Mouse (Mus musculus) erythroblast, embryonic 14.5 days (primary cell): ENCODE results near the gene Slc37a4.

ENCODE experiments used
- GATA1 ChIP-seq: IDR thresholded peaks from 2 replicates; pipeline ENCODE4 v1.6.1; 2012; ENCODE audit warnings: low read length, inconsistent platforms, mixed read lengths
- TAL1 ChIP-seq: IDR thresholded peaks from 3 replicates; pipeline ENCODE4 v1.6.1; 2012; ENCODE audit warnings: low read length, inconsistent platforms, mixed read lengths

DNA sequence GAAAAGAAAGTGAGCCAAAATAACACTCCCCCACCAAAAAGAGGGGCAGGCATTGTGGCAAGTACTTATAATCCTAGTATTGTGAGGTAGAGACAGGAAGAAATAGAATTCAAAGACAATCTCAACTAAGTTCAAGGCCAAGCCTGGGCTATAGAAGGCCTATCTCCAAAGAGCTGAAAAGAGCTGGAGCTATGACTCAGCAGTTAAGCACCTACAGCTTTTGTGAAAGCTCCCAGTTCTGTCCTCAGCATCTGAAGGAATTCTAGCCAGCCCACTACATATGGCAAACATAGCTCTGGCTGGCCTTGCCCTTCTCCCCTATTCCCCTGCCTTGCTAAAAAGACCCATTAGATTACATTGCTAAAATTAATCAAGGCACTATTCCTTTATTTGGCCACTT is 23.3 kb upstream of the Slc37a4 start:
- TF ChIP-seq TAL1 = no peak
- TF ChIP-seq GATA1 = no peak
